Mouse (Mus musculus): ENCODE measurements around the gene Ccl22. TPM values are rescaled to one million over a fixed set of nuclear protein-coding genes. Genes with fewer than 3 reads are reported as not detected.

The Ccl22 gene
- total RNA-seq, 2 experiments from 2014 or later: not detected

DNA sequence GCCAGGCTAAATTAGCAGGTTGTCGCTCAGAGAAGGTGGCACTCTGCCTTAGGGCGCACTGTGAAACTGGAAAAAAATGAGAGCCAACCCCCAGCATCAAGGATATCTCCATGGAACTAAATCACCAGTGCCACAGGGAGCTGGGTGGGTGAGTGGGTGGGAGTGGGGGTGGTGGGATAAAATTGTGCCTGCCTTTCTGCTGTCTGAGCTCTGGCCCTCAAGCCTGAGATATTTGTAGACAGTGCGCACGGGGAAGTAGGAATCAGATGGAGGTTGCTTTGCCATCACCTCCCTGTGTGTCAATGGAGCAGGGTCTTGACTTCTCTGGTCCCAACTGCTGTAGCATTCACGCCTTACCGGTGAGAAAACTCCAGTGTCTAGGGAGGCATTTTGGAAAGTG is 27.7 kb downstream of the Ccl22 start:
- peak in 1 of 2 experiments; percentile 56 for DNase-seq (ENCODE audit: low spot score in 2 of 2)
- intact Hi-C loops (cut with DNase I): loop anchor here (2.0 to 5.0 kb wide), 2 partner anchors 39 to 68 kb away; partner anchors contain the start of gene Ccl17

DNA sequence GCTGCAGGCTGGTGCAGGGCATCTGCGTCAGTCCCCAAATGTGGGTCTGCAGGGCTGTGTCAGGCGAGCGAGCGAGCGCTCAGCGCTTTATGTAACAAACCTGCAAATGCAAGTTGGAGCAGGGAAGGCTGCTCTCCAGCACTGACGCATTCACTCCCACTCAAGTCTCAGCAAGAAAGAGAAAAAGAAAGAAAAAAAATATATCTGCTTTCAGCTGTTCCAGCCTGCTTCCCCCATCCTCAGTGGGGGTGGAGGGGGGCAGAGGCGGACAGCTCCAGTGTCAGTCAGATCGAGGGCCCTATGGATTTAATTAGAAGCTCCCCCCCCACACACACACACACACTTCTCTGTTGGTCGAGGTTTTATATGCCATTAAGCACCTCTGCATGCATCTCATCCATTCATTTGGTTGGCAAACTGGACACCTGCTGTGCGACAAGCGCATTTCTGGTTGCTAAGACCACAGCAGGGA is 28.3 kb downstream of the Ccl22 start:
- intact Hi-C loops (cut with DNase I): loop anchor here (2.0 to 5.0 kb wide), 2 partner anchors 39 to 69 kb away; partner anchors contain the start of gene Ccl17
- peak; percentile 81 to 89 for DNase-seq (ENCODE audit: low spot score in 2 of 2)

DNA sequence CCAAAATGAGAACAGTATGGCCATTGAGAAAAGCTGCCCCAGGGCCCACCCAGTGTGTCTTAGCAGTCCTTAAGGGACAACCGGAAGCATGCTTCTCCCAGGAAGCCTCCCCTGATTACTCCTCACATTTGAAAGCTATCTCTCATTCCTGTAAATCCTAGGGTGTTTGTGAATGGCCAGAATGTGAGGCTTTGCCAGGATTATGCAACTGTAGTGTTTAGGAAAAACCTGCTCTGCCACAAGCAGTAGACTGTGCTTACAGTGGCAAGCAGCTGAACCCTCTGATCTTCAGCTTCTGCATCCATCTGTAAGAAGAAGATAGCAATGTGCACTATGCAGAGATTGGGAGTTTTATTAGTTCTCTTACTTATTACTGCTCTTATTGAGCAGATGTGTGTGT is 29.2 kb downstream of the Ccl22 start:
- DNase-seq (ENCODE audit: low spot score in 2 of 2): no peak
- intact Hi-C loops (cut with DNase I): loop anchor here (5.0 kb wide), 1 partner anchor 38 kb away; the partner anchor contains the start of gene Ccl17

DNA sequence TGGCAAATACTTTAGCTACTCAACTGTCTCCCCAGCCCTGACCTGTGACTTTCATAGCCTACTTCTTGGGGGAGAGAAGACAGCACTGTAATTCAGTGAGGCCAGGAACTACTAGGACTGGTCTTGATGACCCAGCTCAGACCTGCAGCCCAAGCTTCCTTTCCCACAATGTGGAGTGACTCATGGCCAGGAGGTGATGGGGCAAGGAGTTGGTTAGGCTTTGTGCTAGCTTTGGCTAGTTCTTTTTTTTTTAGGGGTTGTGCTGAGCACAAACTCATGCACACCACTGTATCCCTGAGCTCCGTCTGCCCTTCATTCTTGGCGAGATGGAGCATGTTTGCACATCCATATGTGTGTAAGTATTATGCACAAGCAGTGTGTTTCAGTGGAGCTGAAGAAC is 31.0 kb downstream of the Ccl22 start:
- DNase-seq (ENCODE audit: low spot score in 2 of 2): no peak
- intact Hi-C loops (cut with DNase I): no loop called here

DNA sequence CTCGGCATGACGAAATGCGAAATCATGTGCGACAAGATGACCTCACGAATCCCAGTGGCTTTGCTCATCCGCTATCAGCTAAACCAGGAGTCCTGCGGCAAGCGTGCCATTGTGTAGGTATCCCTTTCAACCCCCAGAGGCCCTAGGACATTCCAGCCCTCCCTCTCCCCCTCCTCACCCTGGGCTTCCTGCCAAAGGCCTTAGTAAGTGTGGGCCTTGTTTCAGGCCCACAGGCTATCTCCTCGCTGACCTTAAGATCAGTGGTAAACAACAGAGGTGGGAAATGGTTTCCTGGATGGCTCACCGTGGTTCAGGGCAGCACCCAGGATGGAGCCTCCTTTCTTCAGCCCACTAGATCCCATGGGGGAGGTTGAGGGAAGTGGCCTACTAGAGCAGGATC is 32.6 kb downstream of the Ccl22 start:
- intact Hi-C loops (cut with DNase I): no loop called here
- no peak for DNase-seq (ENCODE audit: low spot score in 2 of 2)

DNA sequence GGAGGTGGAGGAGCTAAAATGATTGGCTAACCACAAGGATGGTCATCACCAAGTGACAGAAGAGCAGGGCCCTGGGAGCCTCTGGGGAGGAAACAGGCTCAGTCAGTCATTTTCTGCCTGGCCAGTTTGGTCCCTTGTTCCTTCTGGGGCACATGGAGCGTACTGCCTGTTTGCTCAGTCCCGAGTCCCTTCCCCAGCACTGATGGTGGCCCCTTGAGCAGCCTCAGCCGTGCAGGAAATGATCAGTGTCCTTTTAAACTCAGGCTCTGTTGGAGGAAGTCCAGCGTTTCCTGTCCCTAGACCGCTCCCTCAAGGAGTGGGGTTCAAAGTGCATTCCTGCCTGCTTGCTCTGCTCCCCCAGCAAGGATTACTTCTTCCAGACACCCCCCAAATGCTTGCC is 33.1 kb downstream of the Ccl22 start:
- intact Hi-C loops (cut with DNase I): no loop called here
- no peak for DNase-seq (ENCODE audit: low spot score in 2 of 2)

DNA sequence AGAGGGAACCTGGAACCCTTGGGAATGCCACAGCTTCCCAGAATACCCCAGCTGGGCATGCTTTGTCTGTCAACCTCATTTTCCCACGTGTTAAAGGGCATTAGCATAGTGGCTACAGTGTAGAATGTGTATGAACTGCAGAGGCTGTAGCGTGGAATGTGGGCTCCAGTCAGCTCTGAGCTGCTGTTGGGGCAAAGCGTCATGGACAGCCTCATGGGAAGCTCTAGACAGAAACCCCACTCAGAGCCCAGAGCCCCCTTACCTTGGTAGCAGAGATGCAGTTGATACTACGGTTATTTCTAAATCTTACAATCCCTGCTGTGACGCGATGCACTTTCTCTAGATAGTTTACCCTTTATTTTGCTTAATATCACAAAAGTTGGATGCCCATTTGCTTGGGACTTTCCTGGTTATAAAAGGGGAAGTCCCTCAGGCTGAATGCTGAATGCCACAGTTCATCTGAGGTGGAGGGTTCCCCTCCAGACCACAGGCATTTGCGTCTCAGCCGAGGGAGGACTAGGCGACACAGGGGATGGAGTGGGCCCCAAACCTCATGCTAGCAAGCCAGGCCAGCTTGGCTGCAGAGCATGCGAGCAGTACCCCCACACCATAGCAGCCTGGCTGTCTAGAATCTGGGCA is 33.6 kb downstream of the Ccl22 start:
- no peak for DNase-seq (ENCODE audit: low spot score in 2 of 2)
- intact Hi-C loops (cut with DNase I): no loop called here

DNA sequence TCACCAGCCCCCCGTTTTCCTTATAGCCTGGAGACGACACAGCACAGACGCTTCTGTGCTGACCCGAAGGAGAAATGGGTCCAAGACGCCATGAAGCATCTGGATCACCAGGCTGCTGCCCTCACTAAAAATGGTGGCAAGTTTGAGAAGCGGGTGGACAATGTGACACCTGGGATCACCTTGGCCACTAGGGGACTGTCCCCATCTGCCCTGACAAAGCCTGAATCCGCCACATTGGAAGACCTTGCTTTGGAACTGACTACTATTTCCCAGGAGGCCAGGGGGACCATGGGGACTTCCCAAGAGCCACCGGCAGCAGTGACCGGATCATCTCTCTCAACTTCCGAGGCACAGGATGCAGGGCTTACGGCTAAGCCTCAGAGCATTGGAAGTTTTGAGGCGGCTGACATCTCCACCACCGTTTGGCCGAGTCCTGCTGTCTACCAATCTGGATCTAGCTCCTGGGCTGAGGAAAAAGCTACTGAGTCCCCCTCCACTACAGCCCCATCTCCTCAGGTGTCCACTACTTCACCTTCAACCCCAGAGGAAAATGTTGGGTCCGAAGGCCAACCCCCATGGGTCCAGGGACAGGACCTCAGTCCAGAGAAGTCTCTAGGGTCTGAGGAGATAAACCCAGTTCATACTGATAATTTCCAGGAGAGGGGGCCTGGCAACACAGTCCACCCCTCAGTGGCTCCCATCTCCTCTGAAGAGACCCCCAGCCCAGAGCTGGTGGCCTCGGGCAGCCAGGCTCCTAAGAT is 34.3 kb downstream of the Ccl22 start:
- DNase-seq (ENCODE audit: low spot score in 2 of 2): no peak
- intact Hi-C loops (cut with DNase I): no loop called here

DNA sequence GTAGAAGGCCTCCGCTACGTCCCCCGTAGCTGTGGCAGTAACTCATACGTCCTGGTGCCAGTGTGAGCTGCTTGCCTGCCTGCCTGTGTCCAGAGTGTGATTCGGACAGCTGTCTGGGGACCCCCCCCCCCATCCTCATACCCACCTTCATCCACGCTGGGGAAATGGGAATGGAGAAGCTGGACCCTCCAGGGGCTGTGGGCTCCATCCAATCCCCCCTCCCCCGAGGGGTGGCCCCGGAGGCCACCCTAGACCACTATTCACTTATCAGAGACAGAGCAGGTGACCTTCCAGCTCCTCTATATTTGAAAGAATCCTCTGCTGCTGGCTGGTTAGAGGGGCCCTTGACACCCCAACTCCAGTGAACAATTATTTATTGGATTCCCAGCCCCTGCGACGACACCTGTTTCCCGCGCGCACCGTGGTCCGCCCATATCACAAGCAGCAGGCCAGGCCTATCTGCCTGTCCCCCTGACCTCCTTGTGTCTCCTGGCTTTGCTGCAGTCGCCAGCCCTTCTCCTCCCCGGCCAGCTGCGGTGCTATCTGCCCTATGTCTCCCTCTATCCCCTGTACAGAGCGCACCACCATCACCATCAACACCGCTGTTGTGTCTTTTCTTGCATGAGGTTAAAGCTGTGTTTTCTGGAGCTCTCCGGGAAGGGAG is 35.2 kb downstream of the Ccl22 start:
- DNase-seq (ENCODE audit: low spot score in 2 of 2): no peak
- intact Hi-C loops (cut with DNase I): no loop called here

DNA sequence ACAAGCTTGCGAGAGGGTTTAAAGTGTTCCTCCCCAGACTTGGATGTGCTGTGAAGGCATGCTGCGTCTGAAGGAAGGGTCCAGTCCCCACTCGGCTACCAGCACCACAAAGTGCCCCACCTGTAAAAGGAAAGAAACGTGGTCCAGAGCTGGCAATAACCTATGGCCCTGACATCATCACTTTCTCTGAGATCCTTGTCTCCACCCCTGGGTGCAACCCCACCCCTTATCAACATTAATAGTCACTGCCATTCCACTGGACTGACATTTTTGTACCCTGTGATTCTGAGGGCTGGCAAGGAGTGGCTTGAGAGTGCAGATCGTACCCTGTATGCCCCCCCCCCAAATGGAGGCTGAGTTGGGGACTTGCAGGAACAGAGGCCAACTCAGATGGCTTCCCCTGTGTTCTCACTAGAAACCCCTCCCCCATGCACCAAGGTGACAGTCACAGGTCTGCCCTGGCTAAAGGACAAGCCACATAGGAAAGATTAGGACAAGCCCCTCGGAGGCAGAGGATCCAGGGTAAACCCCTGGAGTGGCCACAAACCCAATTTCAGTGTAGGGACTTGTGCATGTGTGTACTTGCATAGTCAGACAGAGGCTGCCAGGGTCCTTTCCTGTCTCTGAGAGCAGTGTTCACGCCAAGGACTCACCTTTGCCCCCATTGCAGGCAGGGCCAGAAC is 35.9 kb downstream of the Ccl22 start:
- no peak for DNase-seq (ENCODE audit: low spot score in 2 of 2)
- intact Hi-C loops (cut with DNase I): no loop called here

DNA sequence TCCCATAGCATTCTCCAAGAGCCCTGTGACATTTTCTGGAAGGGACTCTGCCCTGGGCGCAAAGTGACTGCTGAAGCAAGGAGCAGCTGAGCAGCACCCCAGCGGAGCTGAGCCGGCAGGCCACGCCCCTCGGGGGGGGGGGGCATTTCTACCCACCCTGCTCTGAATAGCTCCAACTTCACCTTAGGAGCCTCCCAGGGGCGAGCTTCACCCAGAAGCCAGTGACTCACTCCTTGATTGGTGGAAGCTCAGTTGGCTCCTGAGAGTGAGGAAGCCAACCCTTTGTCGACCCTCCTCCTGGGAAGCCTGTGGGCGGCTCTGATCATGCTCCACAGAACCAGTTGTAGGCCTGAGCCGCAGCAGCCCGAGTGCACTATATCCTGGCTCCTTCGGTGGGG is 36.4 kb downstream of the Ccl22 start:
- intact Hi-C loops (cut with DNase I): no loop called here
- DNase-seq (ENCODE audit: low spot score in 2 of 2): no peak

DNA sequence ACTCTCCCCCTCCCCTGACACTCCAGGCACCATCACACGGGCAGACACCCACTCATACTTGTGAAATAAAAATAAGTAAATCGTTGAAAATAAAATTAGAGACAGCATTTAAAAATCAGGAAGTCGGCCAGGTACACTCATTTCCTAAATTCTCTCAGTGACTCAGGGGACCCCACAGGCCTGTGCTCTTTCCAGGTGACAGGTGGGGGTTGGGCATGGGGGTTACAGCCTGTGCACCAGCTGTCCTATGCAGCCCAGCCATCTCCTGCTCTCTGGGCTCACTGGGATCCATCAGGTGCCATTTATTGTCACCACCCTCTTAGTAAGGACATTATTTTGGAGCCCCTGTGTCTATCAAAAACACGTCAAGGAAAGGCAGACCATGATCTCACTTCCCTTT is 38.5 kb downstream of the Ccl22 start:
- no peak for DNase-seq (ENCODE audit: low spot score in 2 of 2)
- intact Hi-C loops (cut with DNase I): no loop called here

DNA sequence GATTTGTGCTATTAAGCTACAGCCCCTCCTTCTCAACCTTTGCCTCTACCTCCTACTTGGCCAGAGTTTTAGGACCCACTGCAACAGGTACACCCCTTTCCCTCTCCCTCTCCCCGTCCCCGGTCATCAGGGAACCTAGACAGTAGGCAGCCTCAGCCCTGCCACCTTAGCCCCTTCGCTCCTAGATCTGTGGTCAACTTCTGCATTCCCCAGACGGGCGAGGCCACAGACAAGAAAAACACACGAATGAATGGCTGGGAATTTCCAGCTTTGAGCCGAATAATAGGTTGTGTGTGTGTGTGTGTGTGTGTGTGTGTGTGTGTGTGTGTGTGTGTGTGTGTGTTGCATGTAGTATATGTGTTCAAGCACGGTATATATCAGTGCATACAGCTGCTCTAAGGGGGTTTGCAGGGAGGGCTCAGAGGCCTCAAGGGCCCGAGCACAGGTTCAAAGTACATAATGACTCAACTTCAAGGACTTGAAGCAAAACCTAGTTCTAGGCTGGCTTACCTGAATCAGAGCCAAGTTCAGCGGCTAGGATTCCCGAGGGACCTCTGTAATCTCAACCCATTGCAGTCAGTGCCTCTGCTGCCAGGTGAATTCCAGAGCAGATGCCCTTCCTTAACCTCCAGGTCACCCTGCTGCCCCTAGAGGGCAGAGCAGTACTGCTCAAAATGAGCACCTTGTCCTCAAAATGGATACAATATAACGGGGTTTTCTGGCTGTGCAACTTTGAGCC is 40.0 kb downstream of the Ccl22 start:
- DNase-seq (ENCODE audit: low spot score in 2 of 2): no peak
- intact Hi-C loops (cut with DNase I): no loop called here

DNA sequence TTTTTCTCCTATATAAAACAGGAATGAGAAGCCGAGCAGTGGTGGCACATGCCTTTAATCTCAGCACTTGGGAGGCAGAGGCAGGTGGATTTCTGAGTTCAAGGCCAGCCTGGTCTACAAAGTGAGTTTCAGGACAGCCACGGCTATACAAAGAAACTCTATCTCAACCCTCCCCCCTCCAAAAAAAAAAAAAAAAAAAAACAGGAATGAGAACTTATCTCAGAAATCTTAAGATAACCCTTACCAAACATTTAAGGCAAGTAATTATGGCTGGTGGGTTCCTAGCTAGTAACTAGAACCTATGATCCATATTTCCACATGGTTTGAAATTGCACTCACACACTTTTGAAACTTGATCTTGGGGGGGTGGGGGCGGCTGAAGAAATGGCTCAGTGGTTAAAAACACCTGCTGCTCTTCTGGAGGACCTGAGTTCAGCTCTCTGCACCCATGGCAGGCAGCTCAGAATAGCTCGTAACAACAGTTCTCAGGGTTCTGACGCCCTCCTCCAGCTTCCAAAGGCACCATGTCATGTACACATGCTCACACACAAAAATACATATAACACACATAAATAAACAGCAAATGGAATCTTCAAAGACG is 40.7 kb downstream of the Ccl22 start:
- intact Hi-C loops (cut with DNase I): no loop called here
- DNase-seq (ENCODE audit: low spot score in 2 of 2): no peak

DNA sequence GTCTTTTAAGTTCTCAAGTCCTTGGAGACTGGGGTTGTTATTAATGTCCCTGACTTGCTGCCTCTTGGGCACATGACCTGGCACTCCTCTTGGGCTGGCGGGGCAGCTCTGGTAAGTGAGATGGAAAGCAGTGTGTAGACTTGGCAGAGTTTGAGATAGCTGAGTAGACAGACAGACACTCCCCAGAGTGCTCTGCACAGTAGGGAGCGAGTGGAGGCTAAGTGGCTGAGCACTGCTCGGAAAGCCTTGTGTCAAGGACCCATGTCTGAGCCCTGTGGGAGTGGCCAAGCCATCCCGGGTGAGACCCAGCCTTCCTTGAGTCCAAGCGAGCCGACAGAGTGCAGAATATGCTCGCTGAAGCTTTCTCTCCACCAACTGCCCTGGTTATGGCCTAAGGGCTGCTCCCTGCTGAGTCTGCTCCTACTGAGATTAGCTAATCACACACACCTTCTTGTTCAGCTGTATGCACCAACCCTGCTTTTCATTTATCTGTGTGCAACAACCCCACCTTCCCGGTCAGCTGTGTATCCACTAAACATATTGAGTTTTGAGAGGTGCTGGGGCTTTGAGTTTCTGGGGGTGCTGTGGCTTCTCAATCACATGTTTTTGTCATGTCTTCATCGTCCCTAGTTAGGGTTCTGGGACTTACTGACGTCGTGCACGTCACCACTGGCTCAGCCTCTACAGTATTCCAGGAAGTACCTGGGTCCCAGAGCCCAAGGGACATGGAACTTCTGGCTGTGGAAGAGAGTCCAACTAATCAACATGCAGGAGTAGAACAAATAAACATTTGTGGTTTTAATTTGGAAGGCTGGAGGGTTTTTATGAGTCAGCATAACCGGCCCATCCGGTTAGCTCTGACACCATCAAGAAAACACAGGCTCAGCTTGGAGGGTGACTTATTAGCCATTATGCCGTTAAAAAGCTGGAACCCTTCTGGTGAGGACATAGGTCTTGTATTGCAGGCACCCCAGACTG is 42.4 kb downstream of the Ccl22 start:
- intact Hi-C loops (cut with DNase I): no loop called here
- DNase-seq (ENCODE audit: low spot score in 2 of 2): no peak

DNA sequence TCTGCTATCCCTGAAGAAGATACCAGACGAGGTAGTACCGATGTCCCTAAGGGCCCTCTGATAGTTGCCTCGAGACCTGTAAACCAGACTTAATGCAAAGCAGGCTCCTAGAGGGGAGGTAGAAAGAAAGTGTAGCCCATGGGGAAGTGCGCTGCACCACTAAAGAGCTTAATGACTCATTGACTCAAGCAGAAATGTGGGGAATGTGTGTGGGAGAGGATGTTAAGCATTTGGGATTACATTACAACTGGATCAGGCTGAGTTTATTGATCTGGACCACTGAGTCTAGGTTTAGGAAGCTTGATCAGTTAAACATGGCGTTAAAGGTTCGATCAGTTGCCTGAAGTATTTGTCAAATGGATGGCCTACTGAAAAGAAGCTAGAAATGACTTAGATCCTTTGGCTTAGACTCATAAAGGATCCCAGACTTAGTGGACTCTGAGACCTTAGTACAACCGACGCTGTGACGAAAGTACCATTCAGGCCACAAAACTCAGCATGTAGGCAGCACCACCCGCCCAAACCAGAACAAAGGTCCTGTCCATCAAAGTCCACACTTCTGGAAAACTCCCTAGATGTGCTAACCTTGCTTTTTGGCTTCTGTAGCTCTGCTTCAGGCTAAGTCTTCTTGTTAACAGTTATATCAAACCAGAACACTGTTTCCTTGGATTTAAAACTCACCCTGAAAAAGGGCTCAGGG is 44.0 kb downstream of the Ccl22 start:
- DNase-seq (ENCODE audit: low spot score in 2 of 2): no peak
- intact Hi-C loops (cut with DNase I): no loop called here

DNA sequence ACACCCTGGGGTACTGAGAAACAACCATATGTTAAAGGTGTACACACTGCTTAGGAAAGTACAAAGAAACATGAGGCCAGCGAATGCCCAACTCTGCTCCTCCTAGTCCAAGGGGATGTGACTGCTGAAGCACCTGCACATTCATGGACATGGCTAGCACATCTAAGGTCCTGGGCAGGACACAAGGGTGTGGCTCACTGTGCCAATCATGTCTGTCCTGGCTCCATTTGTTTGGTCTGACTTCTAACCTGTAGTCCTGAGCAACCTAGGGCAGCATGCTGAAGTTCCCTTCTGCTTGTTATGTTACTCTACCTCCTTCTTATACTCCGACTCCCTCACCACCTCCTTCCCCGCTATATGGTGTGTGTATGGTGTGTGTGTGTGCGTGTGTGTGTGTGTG is 49.0 kb downstream of the Ccl22 start:
- DNase-seq (ENCODE audit: low spot score in 2 of 2): no peak
- intact Hi-C loops (cut with DNase I): no loop called here
